Mouse (Mus musculus): Measurements from ENCODE around the gene Mei1. TPM values are rescaled to one million over a fixed set of nuclear protein-coding genes. Genes with fewer than 3 reads are reported as not detected.
"Not testable (repeated sequence)": the region's sequence is repeated elsewhere in the genome, so short reads cannot be mapped to it uniquely, and the experiment has no call there.

Mei1 gene
- polyA plus RNA-seq, 1 experiment from 2014 or later: not detected

DNA sequence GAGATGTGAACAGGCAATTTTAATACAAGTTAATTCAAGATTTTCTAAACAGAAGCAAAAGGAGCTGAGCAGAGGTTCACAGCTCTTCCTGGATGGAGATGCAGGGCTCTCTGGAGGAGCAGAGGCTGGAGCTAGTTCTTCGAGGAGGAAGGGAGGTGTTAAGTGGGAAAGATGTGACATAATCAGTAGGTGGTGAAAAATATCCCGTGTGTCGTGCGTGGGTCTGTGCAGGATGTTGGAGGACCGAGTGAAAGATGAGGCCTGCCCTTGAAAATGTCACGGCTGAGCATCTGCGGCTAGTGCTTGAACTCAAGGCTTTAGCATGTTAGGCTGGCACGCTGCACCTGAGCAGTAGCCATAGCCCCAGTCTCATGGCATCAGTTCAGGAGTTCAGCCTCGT, 15.8 kb downstream of the Mei1 start:
- DNase-seq (ENCODE audit: low spot score): no peak

- no peak for DNase-seq (ENCODE audit: low spot score)
Measured at GRCm38 (mm10) chr15:82086131-82086530, 16.3 kb downstream of the Mei1 start.

GRCm38 (mm10) chr15:82087266-82087665, 17.5 kb downstream of the Mei1 start:
- peak; percentile 29 for DNase-seq (ENCODE audit: low spot score)

- no peak for DNase-seq (ENCODE audit: low spot score)
Measured at GRCm38 (mm10) chr15:82091061-82091460, 21.3 kb downstream of the Mei1 start.

DNA sequence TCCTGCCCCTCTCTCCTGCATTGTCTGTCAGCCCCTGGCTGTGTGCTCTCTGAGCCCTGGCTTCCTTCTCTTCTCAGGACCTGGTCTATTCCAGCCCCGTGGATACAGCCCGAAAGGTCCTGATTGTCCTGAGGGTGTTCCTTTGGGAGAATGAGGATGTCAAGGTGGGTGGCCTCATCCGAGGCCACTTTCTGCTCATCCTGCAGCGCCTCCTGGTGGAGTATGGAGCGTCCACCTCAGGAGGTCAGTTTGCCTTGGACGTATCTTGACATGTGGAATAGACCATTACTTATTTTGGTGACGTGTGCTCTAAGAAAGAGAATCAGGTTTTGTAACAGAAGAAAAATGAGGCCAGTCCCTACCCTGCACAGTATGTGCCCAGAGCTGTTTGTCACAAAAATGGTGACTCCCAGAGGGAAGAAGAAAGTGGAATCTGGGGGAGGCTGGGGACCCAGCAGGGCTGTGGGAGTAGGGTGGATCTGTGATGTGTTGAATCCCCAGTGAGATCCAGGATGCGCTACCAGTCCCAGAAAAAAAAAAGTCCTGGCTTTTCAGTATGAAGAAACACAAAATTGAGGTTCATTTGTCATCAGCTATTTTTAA, 37.3 kb downstream of the Mei1 start:
- DNase-seq (ENCODE audit: low spot score): peak; percentile 14

GRCm38 (mm10) chr15:82120544-82120943, 50.7 kb downstream of the Mei1 start:
- no peak for DNase-seq (ENCODE audit: low spot score)

GRCm38 (mm10) chr15:82126690-82127089, 56.9 kb downstream of the Mei1 start:
- not testable (repeated sequence) for DNase-seq (ENCODE audit: low spot score)

DNA sequence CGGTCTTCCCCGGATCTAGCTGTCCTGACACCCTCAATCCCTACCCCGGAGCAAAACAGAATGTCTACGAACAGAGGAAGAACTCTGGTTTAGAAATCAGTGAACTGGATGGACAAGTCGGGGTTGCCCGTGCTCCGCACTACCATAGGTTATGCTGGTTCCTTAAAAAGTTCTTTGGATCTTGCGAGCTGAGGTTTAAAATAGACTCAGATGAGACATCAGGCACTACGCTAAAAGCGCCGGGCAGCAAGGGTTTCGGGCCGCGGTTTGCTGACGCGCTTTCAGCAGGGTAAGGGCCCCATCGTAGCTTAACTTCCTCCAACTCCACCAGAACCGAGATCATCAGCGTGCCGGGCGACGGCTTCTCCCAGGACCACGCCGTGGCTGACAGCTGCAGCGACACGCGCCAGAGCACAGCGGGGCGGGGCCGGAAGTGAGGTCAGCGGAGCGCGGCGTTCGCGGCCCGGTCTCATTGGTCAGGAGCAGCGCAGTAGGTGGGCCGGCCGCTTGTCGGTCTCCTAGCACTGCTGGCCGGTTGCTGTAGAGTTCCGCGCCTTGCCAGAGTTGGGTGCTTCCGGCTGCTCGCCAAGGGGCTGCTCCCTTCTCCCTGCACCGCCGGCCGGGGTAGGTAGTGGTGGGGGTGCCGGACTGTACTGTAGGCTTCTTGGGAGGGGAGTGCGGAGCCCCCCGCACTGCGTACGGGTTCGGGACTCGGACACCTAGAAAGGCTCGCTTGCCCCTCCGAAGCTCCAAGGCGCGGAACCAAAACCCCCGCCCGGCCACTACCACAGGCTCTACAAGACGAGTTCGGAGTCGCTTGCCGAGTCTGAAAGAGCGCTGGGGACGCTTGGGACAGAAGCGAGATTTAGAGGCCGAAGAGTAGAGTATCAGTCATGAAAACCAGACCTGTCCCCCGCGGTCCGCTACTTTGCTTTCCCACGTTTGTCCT, 57.9 kb downstream of the Mei1 start, which contains the start of gene Ccdc134:
TSS of gene Ccdc134 (plus strand) at position 497 of the 949 bp plus-strand sequence.
- DNase-seq (ENCODE audit: low spot score): peak; percentile 96

DNA sequence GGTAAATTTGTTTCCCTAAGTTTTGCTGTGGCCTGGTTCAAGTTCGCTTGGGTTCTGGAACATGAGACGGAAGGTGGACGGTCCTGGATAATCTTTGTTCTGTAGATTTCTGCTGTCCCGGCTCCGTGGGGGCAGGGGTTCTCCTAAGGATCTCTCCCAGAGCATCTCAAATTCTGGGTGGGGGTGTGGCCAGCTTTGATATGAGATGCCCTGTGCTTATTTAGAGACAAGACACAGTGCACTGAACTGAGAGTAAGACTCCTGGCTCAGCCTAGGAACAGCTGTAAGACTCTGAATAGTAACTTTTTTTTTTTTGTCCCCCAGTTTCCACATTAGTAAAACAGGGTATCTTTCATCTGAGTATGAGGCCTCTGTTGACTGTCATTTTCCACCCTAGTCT, 58.6 kb downstream of the Mei1 start:
- DNase-seq (ENCODE audit: low spot score): no peak

GRCm38 (mm10) chr15:82130599-82130998, 60.8 kb downstream of the Mei1 start:
- no peak for DNase-seq (ENCODE audit: low spot score)

- DNase-seq (ENCODE audit: low spot score): peak; percentile 84
Measured at GRCm38 (mm10) chr15:82135372-82135771, 65.6 kb downstream of the Mei1 start.

DNA sequence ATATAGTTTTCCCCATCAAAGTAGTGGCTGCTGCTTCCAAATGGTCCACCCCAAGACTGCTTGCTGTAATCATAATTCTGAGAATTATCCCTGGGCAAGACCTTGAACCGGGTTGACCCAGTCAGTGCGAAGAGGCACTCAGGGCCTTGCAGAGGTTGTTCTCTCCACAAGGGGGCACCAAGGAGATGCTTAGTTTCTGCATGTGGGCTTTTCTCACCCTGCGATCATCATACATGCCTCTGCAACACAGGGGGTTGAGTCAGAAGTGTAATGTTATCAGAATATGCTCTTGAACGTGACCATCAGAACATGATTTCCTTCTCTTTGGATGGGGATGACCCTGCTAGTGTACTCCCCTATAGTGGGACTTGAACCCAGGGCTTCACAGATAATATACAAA, 68.8 kb downstream of the Mei1 start:
- DNase-seq (ENCODE audit: low spot score): peak; percentile 73

DNA sequence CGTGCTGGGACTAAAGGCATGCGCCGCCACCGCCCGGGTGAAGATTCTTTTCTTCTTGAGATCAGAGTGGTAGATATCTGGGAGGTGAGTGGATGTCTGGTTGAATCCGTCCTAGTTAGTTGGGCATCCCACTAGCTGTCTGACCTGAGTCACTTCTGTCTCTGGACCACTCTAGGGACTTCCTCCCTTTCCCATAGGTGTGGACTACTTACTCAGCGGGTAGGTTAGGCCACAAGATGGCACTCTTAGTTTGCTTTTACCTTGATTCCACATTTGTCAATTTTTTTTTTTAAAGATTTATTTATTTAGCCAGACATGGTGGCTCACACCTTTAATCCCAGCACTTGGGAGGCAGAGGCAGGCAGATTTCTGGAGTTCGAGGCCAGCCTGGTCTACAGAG, 69.4 kb downstream of the Mei1 start:
- DNase-seq (ENCODE audit: low spot score): peak; percentile 36

DNA sequence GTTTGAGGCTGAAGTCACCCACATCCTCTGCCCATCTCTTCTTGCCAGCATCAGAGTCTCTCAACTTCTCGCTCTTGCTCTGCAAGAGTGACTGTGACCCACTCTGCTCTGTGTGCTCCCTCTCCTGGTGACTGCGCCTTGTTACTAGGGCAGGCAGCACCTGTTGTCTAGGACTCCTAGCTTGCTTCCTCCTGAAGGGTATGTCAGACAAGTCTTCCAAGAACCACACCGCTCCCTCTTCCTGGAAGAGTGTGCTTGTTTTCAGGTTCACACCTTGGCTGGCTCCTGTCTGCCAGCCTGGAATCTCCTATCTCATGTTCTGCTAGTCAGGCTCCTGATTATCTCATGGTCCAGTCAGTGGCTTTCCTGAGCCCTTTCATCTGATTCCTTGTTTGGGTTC, 70.6 kb downstream of the Mei1 start:
- DNase-seq (ENCODE audit: low spot score): peak; percentile 80

GRCm38 (mm10) chr15:82144157-82144556, 74.4 kb downstream of the Mei1 start:
- no peak for DNase-seq (ENCODE audit: low spot score)

DNA sequence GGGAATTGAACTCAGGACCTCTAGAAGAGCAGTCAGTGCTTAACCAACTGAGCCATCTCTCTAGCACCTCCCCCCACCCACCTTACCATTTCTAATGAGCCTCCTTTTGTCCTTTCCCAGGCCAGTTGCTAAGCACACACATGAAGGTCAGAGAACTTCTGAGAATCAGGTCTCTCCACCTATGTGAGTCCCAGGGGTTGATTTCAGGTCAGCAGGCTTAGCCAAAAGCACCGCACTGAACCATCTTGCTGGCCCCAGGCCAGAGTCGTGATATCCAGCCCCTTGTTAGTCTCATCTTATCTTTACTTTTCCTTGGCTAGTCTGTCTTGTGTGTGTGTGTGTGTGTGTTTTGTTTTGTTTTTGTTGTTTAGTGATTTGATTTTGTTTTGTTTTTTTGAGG, 75.6 kb downstream of the Mei1 start:
- no peak for DNase-seq (ENCODE audit: low spot score)

GRCm38 (mm10) chr15:82145851-82146769, 76.3 kb downstream of the Mei1 start:
- DNase-seq (ENCODE audit: low spot score): peak; percentile 50

GRCm38 (mm10) chr15:82146770-82147610, 77.2 kb downstream of the Mei1 start, which contains the start of gene Srebf2:
TSS of gene Srebf2 (plus strand) at chr15:82147181.
- peak; percentile 99 for DNase-seq (ENCODE audit: low spot score)

DNA sequence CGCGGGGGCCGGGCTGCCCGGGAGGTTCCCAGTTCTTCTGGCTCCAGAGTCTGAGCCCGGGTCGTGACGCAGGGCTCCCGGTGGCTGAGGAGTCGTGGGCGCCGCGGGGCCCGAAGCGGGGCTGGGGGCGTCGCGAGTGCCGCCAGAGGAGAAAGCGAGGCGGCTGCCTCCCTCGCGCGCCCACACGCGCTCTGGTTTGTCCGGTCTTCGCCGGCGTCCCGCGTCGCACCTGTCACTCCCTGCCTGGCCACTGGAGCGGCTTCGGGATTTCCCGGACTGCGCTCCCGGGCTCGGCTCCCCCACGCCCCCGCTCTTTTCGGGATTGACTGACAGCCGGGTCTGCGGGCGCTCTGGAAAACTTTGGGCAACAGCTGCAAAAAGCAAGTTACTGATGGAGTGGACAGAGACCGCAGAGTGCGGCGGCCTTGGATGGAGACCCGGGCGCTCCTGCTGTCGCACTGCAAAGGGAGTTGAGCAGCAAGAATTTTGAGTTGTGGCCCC, 77.9 kb downstream of the Mei1 start:
- DNase-seq (ENCODE audit: low spot score): peak; percentile 47

- DNase-seq (ENCODE audit: low spot score): peak; percentile 27
Measured at GRCm38 (mm10) chr15:82148510-82148911, 78.7 kb downstream of the Mei1 start.

Data from thymus, postnatal 0 days (tissue).